Mouse (Mus musculus) MEL (cell line): ENCODE measurements around the gene Sult2b1. TPM values are rescaled to one million over a fixed set of nuclear protein-coding genes. Genes with fewer than 3 reads are reported as not detected.

Experiments used
- DNase-seq: peaks from one replicate; pipeline ENCODE4 v3.0.0; 2011; ENCODE audit warnings: low read depth, low spot score
- H3K27ac ChIP-seq: 2 replicates; pipeline ENCODE4 v1.5.1; 2012; ENCODE audit warnings: low read depth, mild to moderate bottlenecking, control low read depth, low read length, moderate library complexity; ENCODE audit not compliant: control insufficient read depth
- H3K27me3 ChIP-seq, 2 experiments: fragments of 150-350 bp in 1 of 2; sonication (generic) in 1 of 2; 2 replicates each; pipeline ENCODE4 v1.6.1; 2012; ENCODE audit warnings: low read length in 2 of 2, mild to moderate bottlenecking in 2 of 2, improper control_type of control experiment in 1 of 2, moderate library complexity in 1 of 2; ENCODE audit not compliant: insufficient read depth in 2 of 2, control insufficient read depth in 1 of 2
- H3K36me3 ChIP-seq, 2 experiments: 2 replicates each; pipeline ENCODE4 v1.6.1; 2012 to 2014; ENCODE audit warnings: low read length in 2 of 2, improper control_type of control experiment in 1 of 2, inconsistent platforms in 1 of 2, mild to moderate bottlenecking in 1 of 2; ENCODE audit not compliant: insufficient read depth in 2 of 2, control insufficient read depth in 1 of 2
- H3K4me1 ChIP-seq, 2 experiments: fragments of 150-350 bp in 1 of 2; sonication (generic) in 1 of 2; 2 replicates each; pipeline ENCODE4 v1.6.1; 2012; ENCODE audit warnings: low read length in 2 of 2, improper control_type of control experiment in 1 of 2, mild to moderate bottlenecking in 1 of 2; ENCODE audit not compliant: insufficient read depth in 2 of 2, control insufficient read depth in 1 of 2
- H3K4me3 ChIP-seq, 2 experiments: fragments of 150-350 bp in 1 of 2; sonication (generic) in 1 of 2; 2 replicates each; pipeline ENCODE4 v1.5.1; 2012; ENCODE audit warnings: low read depth in 2 of 2, low read length in 2 of 2, mild to moderate bottlenecking in 2 of 2, moderate library complexity in 2 of 2, control low read depth in 1 of 2, improper control_type of control experiment in 1 of 2; ENCODE audit not compliant: control insufficient read depth in 1 of 2, insufficient read depth in 1 of 2
- H3K79me2 ChIP-seq: 2 replicates; pipeline ENCODE4 v1.6.1; 2012; ENCODE audit warnings: mild to moderate bottlenecking, low read length, moderate library complexity; ENCODE audit not compliant: control insufficient read depth, poor library complexity, insufficient read depth
- H3K9ac ChIP-seq: 2 replicates; pipeline ENCODE4 v1.6.1; 2012; ENCODE audit warnings: low read depth, mild to moderate bottlenecking, control low read depth, low read length, moderate library complexity; ENCODE audit not compliant: control insufficient read depth, poor library complexity, severe bottlenecking
- H3K9me3 ChIP-seq: fragments of 150-350 bp; sonication (generic); replicated peaks from 2 replicates; pipeline ENCODE4 v1.6.1; 2012; ENCODE audit warnings: mild to moderate bottlenecking, low read length, improper control_type of control experiment, moderate library complexity; ENCODE audit not compliant: insufficient read depth
- EP300 ChIP-seq, 2 experiments: IDR thresholded peaks; 2 replicates each; pipeline ENCODE4 v1.6.1; 2011; ENCODE audit warnings: improper control_type of control experiment in 2 of 2, low read length in 2 of 2, low read depth in 1 of 2, mild to moderate bottlenecking in 1 of 2
- ETS1 ChIP-seq: IDR thresholded peaks from 2 replicates; pipeline ENCODE4 v1.6.1; 2012; ENCODE audit warnings: low read depth, mild to moderate bottlenecking, inconsistent platforms, low read length, improper control_type of control experiment, moderate library complexity
- GABPA ChIP-seq: IDR thresholded peaks from 2 replicates; pipeline ENCODE4 v1.6.1; 2012; ENCODE audit warnings: low read depth, mild to moderate bottlenecking, inconsistent platforms, low read length, improper control_type of control experiment, moderate library complexity
- HCFC1 ChIP-seq: IDR thresholded peaks from 2 replicates; pipeline ENCODE4 v1.6.1; 2012; ENCODE audit warnings: low read depth, mild to moderate bottlenecking, inconsistent platforms, low read length, improper control_type of control experiment, moderate library complexity
- MAFK ChIP-seq: IDR thresholded peaks from 2 replicates; pipeline ENCODE4 v1.6.1; 2011; ENCODE audit warnings: low read depth, mild to moderate bottlenecking, low read length, improper control_type of control experiment, borderline replicate concordance
- MEF2A ChIP-seq: IDR thresholded peaks from 2 replicates; pipeline ENCODE4 v1.6.1; 2014; ENCODE audit warnings: low read depth, mild to moderate bottlenecking, inconsistent platforms, low read length, improper control_type of control experiment; ENCODE audit not compliant: poor library complexity, insufficient replicate concordance, severe bottlenecking; ENCODE audit errors: extremely low read depth
- MXI1 ChIP-seq: IDR thresholded peaks from 2 replicates; pipeline ENCODE4 v1.6.1; 2011; ENCODE audit warnings: mild to moderate bottlenecking, low read depth, low read length, improper control_type of control experiment
- MYB ChIP-seq: IDR thresholded peaks from 2 replicates; pipeline ENCODE4 v1.6.1; 2011; ENCODE audit warnings: mild to moderate bottlenecking, low read depth, low read length, improper control_type of control experiment
- NRF1 ChIP-seq: IDR thresholded peaks from 2 replicates; pipeline ENCODE4 v1.6.1; 2014; ENCODE audit warnings: low read depth, mild to moderate bottlenecking, inconsistent platforms, low read length, improper control_type of control experiment, moderate library complexity; ENCODE audit not compliant: poor library complexity, insufficient read depth, severe bottlenecking
- POLR2A ChIP-seq, 2 experiments: IDR thresholded peaks; 2 replicates each; pipeline ENCODE4 v1.6.1; 2011 to 2012; ENCODE audit warnings: low read length in 2 of 2, mild to moderate bottlenecking in 2 of 2, control low read depth in 1 of 2, improper control_type of control experiment in 1 of 2, low read depth in 1 of 2, moderate library complexity in 1 of 2; ENCODE audit not compliant: control insufficient read depth in 1 of 2, insufficient read depth in 1 of 2, poor library complexity in 1 of 2
- TAL1 ChIP-seq: IDR thresholded peaks from 2 replicates; pipeline ENCODE4 v1.6.1; 2012; ENCODE audit warnings: mild to moderate bottlenecking, inconsistent platforms, low read length, moderate library complexity, mixed read lengths
- TBP ChIP-seq: IDR thresholded peaks from 2 replicates; pipeline ENCODE4 v1.8.0; 2011; ENCODE audit warnings: low read depth, low read length, improper control_type of control experiment
- USF1 ChIP-seq: IDR thresholded peaks from 2 replicates; pipeline ENCODE4 v1.6.1; 2014; ENCODE audit warnings: low read depth, mild to moderate bottlenecking, inconsistent platforms, low read length, improper control_type of control experiment, moderate library complexity
- polyA plus RNA-seq, 2 experiments: library from polyadenylated mRNA; stranded (reverse) in 1 of 2; unstranded in 1 of 2; fragments of >175 nt in 1 of 2; fragments of >200 nt in 1 of 2; gene quantifications; 2 replicates each; pipeline versions ENCODE4 v1.2.1 to v1.2.4; 2012; ENCODE audit warnings: low replicate concordance in 2 of 2, low read depth in 1 of 2; ENCODE audit not compliant: insufficient read length in 2 of 2, insufficient read depth in 1 of 2, missing spikeins in 1 of 2
- total RNA-seq: library from RNA; depleted of rRNA; stranded (reverse); fragments of 300-350 nt; gene quantifications from 2 replicates; pipeline ENCODE4 v1.2.3, GENCODE M21; 2012

Sult2b1 gene
- total and polyA plus RNA-seq, 3 experiments = 0.08 to 0.47 TPM; not detected in 1

GRCm38 (mm10) chr7:45741777-45742176, 42.7 kb downstream of the Sult2b1 start:
- Histone ChIP-seq H3K4me3 (peak overlapping the region in 1 of 2 experiments; percentile 5; a peak in 1 of 4 replicates), H3K9ac (no peak overlapping the region; the same call in 1 of the 2 replicates)

DNA sequence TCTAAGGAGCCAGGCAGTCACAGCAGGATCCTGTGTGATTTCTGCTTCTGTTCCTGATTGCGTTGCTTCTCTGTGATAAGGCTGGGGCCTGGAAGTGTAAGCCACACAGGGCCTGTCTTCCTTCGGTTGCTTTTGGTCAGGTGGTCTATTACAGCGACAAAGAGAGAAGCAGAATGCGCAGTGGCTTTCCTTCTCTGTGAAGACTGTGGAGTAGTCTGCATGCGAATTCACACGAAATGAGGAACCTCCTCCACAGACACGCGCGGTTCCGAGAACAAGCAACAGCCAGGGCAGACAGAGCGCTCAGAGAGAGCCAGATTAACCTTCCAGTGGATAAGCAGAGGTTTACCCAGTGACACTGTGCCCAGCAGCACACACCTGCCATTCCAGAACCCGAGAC, 43.2 kb downstream of the Sult2b1 start:
- H3K4me1 ChIP-seq = peaks cover 0 to 16% of the 10 kb centered on the region in 2 experiments; a peak in 2 of 4 replicates
- H3K27ac ChIP-seq = no peak overlapping the region
- peak overlapping the region; percentile 8; the same call in 1 of the 2 replicates for H3K9ac ChIP-seq
- DNase-seq = peak; percentile 64
- H3K79me2 ChIP-seq = no peaks in the 10 kb centered on the region
- peak overlapping the region in 1 of 2 experiments; percentile 5; a peak in 1 of 4 replicates for H3K4me3 ChIP-seq
- no peaks in the 10 kb centered on the region for H3K27me3 ChIP-seq
- TF ChIP-seq USF1 (peak; percentile 52), TAL1 (no peak)
- H3K9me3 ChIP-seq = no peaks in the 10 kb centered on the region
- peaks cover 0 to 8% of the 10 kb centered on the region in 2 experiments; a peak in 1 of 4 replicates for H3K36me3 ChIP-seq

More at GRCm38 (mm10) chr7:45741777-45742176, 42.7 kb downstream of the Sult2b1 start:
- Histone ChIP-seq H3K27me3 (no peaks in the 10 kb centered on the region), H3K79me2 (no peaks in the 10 kb centered on the region), H3K36me3 (peaks cover 0 to 8% of the 10 kb centered on the region in 2 experiments; a peak in 1 of 4 replicates), H3K27ac (no peak overlapping the region), H3K4me1 (peaks cover 0 to 16% of the 10 kb centered on the region in 2 experiments; a peak in 2 of 4 replicates), H3K9me3 (no peaks in the 10 kb centered on the region)
- no peak for DNase-seq
- TF ChIP-seq GABPA = no peak
- no peak for TF ChIP-seq TBP
- TF ChIP-seq EP300 (IDR thresholded peaks at IDR 0.05; ENCODE audit: low read depth in 1 of 2, low read length in 2 of 2) = no peak
- TF ChIP-seq MAFK = no peak
- no peak for TF ChIP-seq USF1
- TF ChIP-seq, all 39 proteins: peak for 0

DNA sequence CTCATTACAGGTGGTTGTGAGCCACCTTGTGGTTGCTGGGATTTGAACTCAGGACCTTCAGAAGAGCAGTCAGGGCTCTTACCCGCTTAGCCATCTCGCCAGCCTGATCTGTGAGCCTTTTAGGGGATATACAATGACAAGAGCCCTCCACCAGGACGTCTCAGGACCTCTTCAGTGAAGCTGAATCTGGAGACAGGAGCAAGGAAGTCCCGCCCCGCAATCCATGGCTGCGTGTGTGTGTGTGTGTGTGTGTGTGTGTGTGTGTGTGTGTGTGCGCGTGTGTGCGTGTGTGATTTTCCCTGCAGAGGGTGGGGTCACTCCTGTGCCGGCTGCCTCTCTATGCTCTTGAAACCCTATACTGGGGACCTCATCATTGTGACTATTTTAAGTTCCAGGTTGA, 44.6 kb downstream of the Sult2b1 start:
- Histone ChIP-seq H3K9ac (peak overlapping the region; percentile 11), H3K4me3 (peak overlapping the region; percentile 38 to 72), H3K36me3 (peaks cover 0 to 8% of the 10 kb centered on the region in 2 experiments; a peak in 1 of 4 replicates), H3K79me2 (no peaks in the 10 kb centered on the region), H3K9me3 (no peaks in the 10 kb centered on the region), H3K27ac (no peak overlapping the region), H3K27me3 (no peaks in the 10 kb centered on the region), H3K4me1 (peaks cover 0 to 16% of the 10 kb centered on the region in 2 experiments; a peak in 2 of 4 replicates)
- peak; percentile 74 for TF ChIP-seq NRF1
- TF ChIP-seq HCFC1 = 0 out of 2 replicates have a peak, but pooled peaks have one; percentile 33
- 0 out of 2 replicates have a peak, but pooled peaks have one; percentile 5 for TF ChIP-seq ETS1
- TF ChIP-seq TBP = peak; percentile 47; the same call in 1 of the 2 replicates
- no peak for TF ChIP-seq MEF2A
- no peak for TF ChIP-seq MYB
- TF ChIP-seq MXI1 = 0 out of 2 replicates have a peak, but pooled peaks have one; percentile 9
- peak in 1 of 2 experiments; percentile 37; a peak in 1 of 4 replicates for TF ChIP-seq POLR2A (IDR thresholded peaks at IDR 0.05; ENCODE audit: control insufficient read depth in 1 of 2, insufficient read depth in 1 of 2, low read depth in 1 of 2, low read length in 2 of 2, poor library complexity in 1 of 2)
- peak; percentile 77 for DNase-seq
